Mouse (Mus musculus) forebrain, postnatal 0 days (tissue): ENCODE data around the gene Nupr1l. TPM values are rescaled to one million over a fixed set of nuclear protein-coding genes. Genes with fewer than 3 reads are reported as not detected.
"Not testable (repeated sequence)": the region's sequence is repeated elsewhere in the genome, so short reads cannot be mapped to it uniquely, and the experiment has no call there.

Experiments
- ATAC-seq: fragments of 200-750 bp; cut with Nextera tagmentation; 2 replicates; pipeline ENCODE4 v1.8.0; 2017; ENCODE audit warnings: mild to moderate bottlenecking, moderate library complexity
- DNase-seq: peaks from one replicate; pipeline ENCODE4 v3.0.0-alpha.2; 2015
- H3K27ac ChIP-seq: fragments of 300-500 bp; sonication (generic); 2 replicates; pipeline ENCODE4 v1.5.1; 2014; ENCODE audit warnings: low read depth, mild to moderate bottlenecking, antibody characterized with exemption, low read length, moderate library complexity, mixed read lengths
- H3K27me3 ChIP-seq: fragments of 300-500 bp; sonication (generic); 2 replicates; pipeline ENCODE4 v1.6.1; 2014; ENCODE audit warnings: mild to moderate bottlenecking, low read length, mixed read lengths; ENCODE audit not compliant: insufficient read depth
- H3K36me3 ChIP-seq: fragments of 300-500 bp; sonication (generic); 2 replicates; pipeline ENCODE4 v1.6.1; 2014; ENCODE audit warnings: mild to moderate bottlenecking, moderate library complexity; ENCODE audit not compliant: insufficient read depth
- H3K4me1 ChIP-seq: fragments of 300-500 bp; sonication (generic); 2 replicates; pipeline ENCODE4 v1.6.1; 2014; ENCODE audit warnings: antibody characterized with exemption; ENCODE audit not compliant: insufficient read depth
- H3K4me2 ChIP-seq: fragments of 300-500 bp; sonication (generic); 2 replicates; pipeline ENCODE4 v1.6.1; 2014; ENCODE audit warnings: low read depth, mild to moderate bottlenecking, moderate library complexity
- H3K4me3 ChIP-seq: fragments of 300-500 bp; sonication (generic); 2 replicates; pipeline ENCODE4 v1.5.1; 2014; ENCODE audit warnings: low read depth, low read length, mixed read lengths
- H3K9ac ChIP-seq: fragments of 300-500 bp; sonication (generic); 2 replicates; pipeline ENCODE4 v1.6.1; 2014; ENCODE audit warnings: mild to moderate bottlenecking
- H3K9me3 ChIP-seq: fragments of 300-500 bp; sonication (generic); 2 replicates; pipeline ENCODE4 v1.6.1; 2016; ENCODE audit warnings: low read length
- CTCF ChIP-seq: sonication (generic); IDR thresholded peaks from 2 replicates; pipeline ENCODE4 v1.5.1; 2016; ENCODE audit warnings: antibody characterized with exemption, control low read depth, low read depth
- WGBS: fragments of 180-500 bp; shearing (Covaris S2); extraction: QIAGEN DNeasy Blood & Tissue Kit; methylation state at CpG from one replicate; pipeline ENCODE4 v1.1.7; 2014; 5-methylcytosine and 5-hydroxymethylcytosine counted together
- polyA plus RNA-seq: library from polyadenylated mRNA; unstranded; fragments of >200 nt; fragmentation: Nextera tagmentation; extraction: Ambion mirVana; gene quantifications from 2 replicates; pipeline ENCODE4 v1.2.1, GENCODE M21; 2015
- total RNA-seq: library from RNA; depleted of rRNA; stranded (reverse); fragments of >200 nt; gene quantifications from 2 replicates; pipeline ENCODE4 v1.2.3, GENCODE M21; 2014

The Nupr1l gene
- total and polyA plus RNA-seq, 2 experiments from 2014 or later = 1.4 to 5.6 TPM

- ATAC-seq (no peak), DNase-seq (no peak)
- H3K9me3 ChIP-seq = no peaks in the 10 kb centered on the region
- TF ChIP-seq CTCF = no peak
- H3K36me3 ChIP-seq = peaks cover 4% of the 10 kb centered on the region
- no peak overlapping the region for H3K4me2 ChIP-seq
- H3K4me3 ChIP-seq = no peak overlapping the region
- H3K4me1 ChIP-seq = no peaks in the 10 kb centered on the region
- no peak overlapping the region for H3K9ac ChIP-seq
- no peak overlapping the region for H3K27ac ChIP-seq
- H3K27me3 ChIP-seq = no peaks in the 10 kb centered on the region
- 81% methylated on average over 11 of the region's 11 CpGs for whole genome bisulfite sequencing
Observed at GRCm38 (mm10) chr5:129875098-129875497, 33.2 kb upstream of the Nupr1l start.

DNA sequence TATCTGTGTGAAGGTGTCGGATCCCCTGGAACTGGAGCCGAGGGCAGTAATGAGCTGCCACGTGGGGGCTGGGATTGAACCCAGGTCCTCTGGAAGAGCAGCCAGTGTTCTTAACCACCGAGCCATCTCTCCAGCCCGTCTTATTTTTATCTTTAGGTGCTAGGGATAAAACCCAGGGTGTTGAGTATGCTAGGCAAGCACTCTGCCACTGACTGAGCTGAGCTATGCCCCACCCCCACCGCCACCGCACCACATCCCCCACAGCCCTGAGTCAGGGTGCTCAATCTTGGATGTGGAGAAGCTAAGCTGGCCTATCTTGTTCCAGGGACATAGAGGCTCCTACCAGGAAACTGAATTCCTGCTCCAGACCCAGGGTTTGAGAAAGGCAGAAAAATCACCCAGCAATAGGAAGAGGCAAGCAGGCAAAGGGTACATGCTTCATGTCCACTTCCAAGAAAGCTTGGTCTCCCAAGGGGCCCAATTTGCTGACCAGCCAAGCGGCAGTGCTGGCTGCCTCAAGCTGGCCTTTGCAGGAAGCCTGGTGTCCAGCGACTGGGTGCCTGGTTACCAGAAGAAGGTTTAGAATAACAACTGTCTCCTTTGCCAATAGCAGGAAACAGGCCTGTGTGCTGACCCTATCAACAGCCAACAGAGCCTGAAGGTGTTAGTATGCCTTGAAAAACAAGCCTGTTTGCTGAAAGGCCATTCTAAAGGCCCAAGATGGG is 30.4 kb upstream of the Nupr1l start:
- H3K9me3 ChIP-seq = no peaks in the 10 kb centered on the region
- no peaks in the 10 kb centered on the region for H3K4me1 ChIP-seq
- H3K4me3 ChIP-seq = no peak overlapping the region
- no peak overlapping the region for H3K27ac ChIP-seq
- no peak overlapping the region for H3K4me2 ChIP-seq
- no peak for TF ChIP-seq CTCF
- H3K36me3 ChIP-seq = peaks cover 23% of the 10 kb centered on the region
- WGBS = 79% methylated on average over 9 of the region's 9 CpGs
- H3K27me3 ChIP-seq = no peaks in the 10 kb centered on the region
- DNase-seq = no peak
- ATAC-seq = peak; percentile 27; the same call in 1 of the 2 replicates
- no peak overlapping the region for H3K9ac ChIP-seq

DNA sequence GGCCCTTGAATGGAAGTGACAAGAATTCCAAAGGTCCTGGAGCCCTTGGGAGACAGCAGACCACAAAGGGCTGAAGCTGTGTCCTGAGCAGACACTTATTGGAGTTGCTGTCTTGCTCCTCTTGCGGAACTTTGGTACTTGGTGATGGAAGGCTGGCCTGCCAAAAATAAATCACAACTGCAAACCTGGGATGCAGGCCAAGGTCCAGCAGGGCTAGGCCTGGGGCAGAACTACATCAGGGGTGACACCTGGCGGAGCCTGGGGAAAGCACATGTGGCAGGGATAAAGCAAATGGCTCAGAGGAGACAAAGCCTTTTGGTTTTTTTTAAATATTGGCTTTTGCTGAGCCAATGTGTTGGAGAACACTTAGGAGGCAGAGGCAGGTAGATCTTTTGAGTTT is 29.4 kb upstream of the Nupr1l start:
- 0 out of 2 replicates have a peak overlapping the region, but pooled peaks have one; percentile 9 for H3K27ac ChIP-seq
- peak; percentile 46 for TF ChIP-seq CTCF
- H3K4me1 ChIP-seq = no peaks in the 10 kb centered on the region
- H3K4me2 ChIP-seq = no peak overlapping the region
- H3K27me3 ChIP-seq = no peaks in the 10 kb centered on the region
- peaks cover 28% of the 10 kb centered on the region for H3K36me3 ChIP-seq
- ATAC-seq (no peak), DNase-seq (peak; percentile 18)
- H3K4me3 ChIP-seq = no peak overlapping the region
- H3K9ac ChIP-seq = no peak overlapping the region
- H3K9me3 ChIP-seq = no peaks in the 10 kb centered on the region
- WGBS = 43% methylated on average over 2 of the region's 2 CpGs

DNA sequence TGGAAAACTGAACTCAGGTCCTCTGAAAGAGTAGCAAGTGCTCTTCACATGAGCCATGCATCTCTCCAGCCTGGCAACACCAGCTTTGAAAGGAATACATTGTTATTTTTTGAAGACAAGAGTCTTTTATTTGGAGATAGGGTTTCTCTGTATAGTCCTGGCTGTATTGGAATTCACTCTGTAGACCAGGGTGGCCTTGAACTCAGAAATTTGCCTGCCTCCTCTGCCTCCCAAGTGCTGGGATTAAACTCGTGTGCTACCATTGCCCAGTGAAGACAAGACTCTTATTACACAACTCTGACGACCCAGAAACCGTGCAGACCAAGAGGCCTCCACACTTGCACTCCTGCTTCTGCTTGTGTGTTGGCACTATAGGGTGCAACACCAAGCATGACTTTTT is 28.5 kb upstream of the Nupr1l start:
- no peak for ATAC-seq
- no peak for DNase-seq
- no peak overlapping the region for H3K4me2 ChIP-seq
- H3K9ac ChIP-seq = no peak overlapping the region
- H3K4me1 ChIP-seq = no peaks in the 10 kb centered on the region
- H3K36me3 ChIP-seq = peaks cover 34% of the 10 kb centered on the region
- H3K27me3 ChIP-seq = no peaks in the 10 kb centered on the region
- no peak for TF ChIP-seq CTCF
- H3K9me3 ChIP-seq = no peaks in the 10 kb centered on the region
- WGBS = 67% methylated on average over 3 of the region's 3 CpGs
- no peak overlapping the region for H3K4me3 ChIP-seq
- H3K27ac ChIP-seq = no peak overlapping the region

GRCm38 (mm10) chr5:129886271-129886670 is 22.1 kb upstream of the Nupr1l start:
- Histone ChIP-seq H3K27ac (peak overlapping the region; percentile 94), H3K4me1 (peaks cover 6% of the 10 kb centered on the region; the same call in 1 of the 2 replicates), H3K4me3 (peak overlapping the region; percentile 88), H3K9ac (peak overlapping the region; percentile 86), H3K27me3 (no peaks in the 10 kb centered on the region), H3K4me2 (peak overlapping the region; percentile 48), H3K9me3 (no peaks in the 10 kb centered on the region), H3K36me3 (peaks cover 21% of the 10 kb centered on the region)
- ATAC-seq = no peak
- peak; percentile 23 for DNase-seq
- 46% methylated on average over 10 of the region's 10 CpGs for WGBS
- TF ChIP-seq CTCF = no peak

GRCm38 (mm10) chr5:129886911-129887636 is 21.3 kb upstream of the Nupr1l start, which contains the start of gene Chchd2:
Gene Chchd2, minus strand, starts transcription at chr5:129887470.
- Histone ChIP-seq H3K9me3 (no peaks in the 10 kb centered on the region), H3K27ac (peak within 1 kb of the TSS; percentile 94), H3K4me3 (peak within 1 kb of the TSS; percentile 88), H3K4me2 (peak within 1 kb of the TSS; percentile 49), H3K4me1 (peaks cover 6% of the 10 kb centered on the region; the same call in 1 of the 2 replicates), H3K36me3 (peaks cover 13% of the 10 kb centered on the region), H3K27me3 (no peaks in the 10 kb centered on the region), H3K9ac (peak within 1 kb of the TSS; percentile 86)
- DNase-seq = peak; percentile 98
- peak; percentile 100 for ATAC-seq
- no peak for TF ChIP-seq CTCF
- under 1% methylated on average over 46 of the region's 46 CpGs for WGBS

DNA sequence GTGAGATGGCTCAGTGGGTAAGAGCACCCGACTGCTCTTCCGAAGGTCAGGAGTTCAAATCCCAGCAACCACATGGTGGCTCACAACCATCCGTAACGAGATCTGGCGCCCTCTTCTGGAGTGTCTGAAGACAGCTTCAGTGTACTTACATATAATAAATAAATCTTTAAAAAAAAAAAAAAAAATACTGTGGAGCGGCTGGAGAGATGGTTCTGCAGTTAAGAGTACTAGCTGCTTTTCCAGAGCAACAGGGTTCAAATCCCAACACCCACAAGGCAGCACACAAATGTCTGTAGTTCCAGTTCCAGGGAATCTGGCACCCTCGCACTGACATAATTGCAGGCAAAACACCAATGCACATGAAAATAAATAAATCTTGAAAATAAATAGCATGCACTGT is 17.9 kb upstream of the Nupr1l start:
- H3K4me2 ChIP-seq, ATAC-seq, H3K4me1 ChIP-seq, H3K27me3 ChIP-seq, H3K4me3 ChIP-seq, H3K27ac ChIP-seq, H3K36me3 ChIP-seq, DNase-seq, H3K9ac ChIP-seq, H3K9me3 ChIP-seq: not testable (repeated sequence)
- WGBS = 87% methylated on average over 4 of the region's 7 CpGs
